Mouse (Mus musculus) kidney, adult 10 weeks (tissue): ENCODE measurements around the gene Ppef2. TPM values are rescaled to one million over a fixed set of nuclear protein-coding genes. Genes with fewer than 3 reads are reported as not detected.

Experiments
- polyA plus RNA-seq: library from polyadenylated mRNA; stranded (reverse); fragments of 350-450 nt; fragmentation: Illumina TruSeq; extraction: RNeasy Lipid Tissue Mini Kit (QIAGEN cat#74804); gene quantifications from one replicate; pipeline ENCODE4 v1.2.3, GENCODE M21; 2014; ENCODE audit warnings: low read depth, low replicate concordance

Ppef2 gene
- polyA plus RNA-seq = not detected

DNA sequence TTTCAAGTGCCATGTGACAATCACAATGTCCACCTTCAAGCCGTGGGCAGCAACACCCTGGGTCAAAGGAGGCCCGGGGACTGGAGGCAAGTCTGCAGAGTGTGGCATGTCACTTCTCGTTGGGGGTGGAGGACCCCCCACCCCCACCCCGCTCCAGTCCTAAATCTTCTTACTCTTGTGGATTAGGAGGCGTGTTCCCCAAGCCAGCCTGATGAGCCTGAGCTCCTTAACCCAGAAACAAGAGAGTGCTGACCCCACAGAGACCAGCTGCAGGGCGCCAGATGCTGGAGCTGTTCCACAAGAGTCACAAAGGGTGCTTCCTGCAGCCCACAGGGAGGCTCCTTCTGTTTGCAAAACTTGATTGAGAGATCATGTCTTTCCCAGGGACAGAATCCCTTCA, at the start of gene Ppef2:
TSS of gene Ppef2 (minus strand) at position 61 of the 400 bp plus-strand sequence.

DNA sequence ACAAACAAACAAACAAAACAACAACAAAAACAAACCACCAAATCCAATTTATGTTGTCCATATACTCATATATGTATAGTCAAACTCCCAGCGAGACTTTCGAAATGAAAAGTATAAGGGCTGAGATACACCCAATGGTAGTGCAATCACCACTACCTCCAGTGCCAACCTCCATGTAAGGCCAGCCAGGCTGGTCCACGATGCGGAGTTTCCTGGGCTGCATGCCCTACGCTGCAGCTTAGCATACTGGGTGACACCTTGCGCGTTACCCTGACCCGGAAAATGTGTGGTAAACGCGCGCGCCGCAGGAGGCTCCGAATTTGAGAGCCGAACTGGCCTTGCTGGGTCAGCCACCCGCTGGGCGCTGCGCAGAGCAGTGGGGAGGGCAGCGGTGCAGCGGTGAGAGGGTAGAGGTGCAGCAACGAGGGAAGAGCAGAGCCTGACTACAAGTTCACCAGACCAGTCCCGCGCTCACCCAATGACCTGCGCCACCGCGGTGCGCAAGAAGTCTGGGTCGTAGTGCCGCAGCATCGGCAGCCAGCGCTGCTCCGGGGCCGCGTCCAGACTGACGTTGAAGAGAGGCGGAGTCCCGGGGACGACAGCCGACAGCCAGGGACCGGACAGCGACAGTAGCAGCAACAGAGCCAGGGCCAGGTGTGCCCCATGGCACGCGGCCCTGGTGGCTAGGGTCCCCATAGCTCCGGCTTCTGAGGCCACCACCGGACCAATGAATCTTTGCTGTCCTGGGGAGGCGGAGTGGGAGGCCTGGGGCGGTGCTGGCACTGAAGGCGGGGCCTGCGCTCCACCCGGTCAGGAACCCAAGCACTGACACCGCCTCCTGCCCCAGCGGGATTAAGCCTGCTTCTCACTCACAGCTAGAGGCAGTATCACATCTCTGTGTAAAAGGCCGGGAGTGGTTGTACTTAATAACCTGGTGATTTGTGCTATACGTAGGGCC, 21.6 kb upstream of the Ppef2 start, which contains the start of gene Naaa:
TSS of gene Naaa (minus strand) at position 734 of the 958 bp plus-strand sequence.

DNA sequence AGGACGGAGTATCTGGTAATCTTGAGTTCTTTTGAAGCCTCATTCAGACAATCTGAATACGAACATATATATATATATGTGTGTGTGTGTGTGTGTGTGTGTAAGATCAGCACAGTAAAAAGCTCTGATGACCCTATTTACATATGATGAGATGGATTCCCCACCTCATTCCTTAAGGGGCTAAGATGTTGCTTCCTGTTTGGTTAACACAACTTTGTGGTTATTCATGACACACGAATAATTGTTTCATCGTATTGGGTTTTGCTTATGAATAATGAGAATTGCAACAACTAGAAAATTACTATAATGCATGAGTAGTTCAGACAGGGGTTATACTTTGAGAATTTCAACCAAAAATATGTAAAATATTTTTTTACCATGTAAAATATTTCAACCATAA, 40.8 kb downstream of the Ppef2 start, which contains the start of gene U90926:
TSS of gene U90926 (minus strand) at position 101 of the 400 bp plus-strand sequence.

Other genes starting within 250 kb of the Ppef2 start
- 26.2 TPM for gene Cdkl2, start 212.4 kb downstream of the Ppef2 start, polyA plus RNA-seq
- 155 TPM for gene G3bp2, start 172.6 kb downstream of the Ppef2 start, polyA plus RNA-seq
- gene Uso1, start 118.3 kb downstream of the Ppef2 start, polyA plus RNA-seq = 134 TPM
- gene U90926, start 40.9 kb downstream of the Ppef2 start, polyA plus RNA-seq = not detected
- gene Naaa, start 21.9 kb upstream of the Ppef2 start, polyA plus RNA-seq = 6.7 TPM
- 9.9 TPM for gene Sdad1, start 54.2 kb upstream of the Ppef2 start, polyA plus RNA-seq
- 2.2 TPM for gene Cxcl9, start 71.8 kb upstream of the Ppef2 start, polyA plus RNA-seq
- 9.2 TPM for gene Art3, start 75.5 kb upstream of the Ppef2 start, polyA plus RNA-seq
- gene Cxcl10, start 92.6 kb upstream of the Ppef2 start, polyA plus RNA-seq = 6.3 TPM
- 34.6 TPM for gene Nup54, start 178.9 kb upstream of the Ppef2 start, polyA plus RNA-seq